Mouse (Mus musculus): ENCODE measurements around the gene Prkag2. TPM values are rescaled to one million over a fixed set of nuclear protein-coding genes. Genes with fewer than 3 reads are reported as not detected.

Prkag2 gene
- polyA plus RNA-seq, 1 experiment from 2014 or later, result 102 TPM

DNA sequence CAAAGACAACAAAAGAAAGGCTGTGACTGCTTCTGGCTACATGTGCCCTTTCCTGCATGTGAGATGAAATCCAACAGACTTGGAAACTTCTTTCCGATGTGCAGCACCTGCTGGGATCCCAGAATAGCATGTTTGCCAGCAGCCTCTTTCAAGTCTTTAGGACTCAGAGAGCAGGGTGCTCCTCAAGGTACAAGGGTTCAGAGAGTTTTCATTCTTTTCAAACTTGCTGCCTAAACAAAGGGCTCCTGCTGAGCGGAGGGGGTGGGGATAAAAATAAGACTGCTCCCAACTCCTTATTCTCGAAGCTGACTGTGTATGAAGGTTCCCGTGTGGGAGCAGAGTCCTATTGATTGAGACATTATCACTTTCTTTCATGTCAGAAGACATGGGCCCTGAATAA lies 283.3 kb downstream of the Prkag2 start:
- Histone ChIP-seq H3K4me2 (no peak overlapping the region), H3K9me3 (replicated peaks) (no peaks in the 10 kb centered on the region), H3K36me3 (peaks cover 48% of the 10 kb centered on the region), H3K4me3 (no peak overlapping the region), H3K27me3 (no peaks in the 10 kb centered on the region), H3K9ac (no peak overlapping the region), H3K27ac (no peak overlapping the region), H3K4me1 (replicated peaks) (peaks cover 16% of the 10 kb centered on the region)
- no peak for ATAC-seq (replicated peaks; ENCODE audit: insufficient number of reproducible peaks, insufficient read depth, low FRiP score, low read depth)
- 74% methylated on average over 4 of the region's 4 CpGs for WGBS

DNA sequence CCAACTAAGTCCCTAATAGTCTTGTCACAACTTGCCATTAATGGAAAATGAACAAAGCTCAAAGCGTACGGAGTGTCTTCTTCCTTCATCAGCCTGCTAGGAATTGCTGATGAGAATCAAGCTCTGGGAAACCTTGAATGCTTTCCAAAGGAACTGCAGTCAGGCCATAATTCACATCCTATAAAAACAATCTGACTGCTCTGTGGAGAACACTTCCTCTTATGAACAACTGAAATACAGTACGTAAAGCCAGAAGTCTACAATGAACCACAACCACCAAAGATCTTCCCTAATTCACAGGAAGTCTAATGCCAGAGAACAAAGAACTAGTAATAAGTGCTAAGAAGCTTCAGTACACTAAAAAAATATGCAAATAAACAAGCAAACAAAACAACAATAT lies 286.5 kb downstream of the Prkag2 start:
- ATAC-seq (replicated peaks; ENCODE audit: insufficient number of reproducible peaks, insufficient read depth, low FRiP score, low read depth), result no peak
- H3K9me3 ChIP-seq (replicated peaks), result no peaks in the 10 kb centered on the region
- peaks cover 3% of the 10 kb centered on the region; the same call in 1 of the 2 replicates for H3K4me1 ChIP-seq (replicated peaks)
- no peaks in the 10 kb centered on the region for H3K27me3 ChIP-seq
- no peak overlapping the region for H3K27ac ChIP-seq
- peaks cover 75% of the 10 kb centered on the region for H3K36me3 ChIP-seq
- H3K4me2 ChIP-seq, result no peak overlapping the region
- H3K4me3 ChIP-seq, result no peak overlapping the region
- WGBS, result 71% methylated on average over 3 of the region's 3 CpGs
- no peak overlapping the region for H3K9ac ChIP-seq

DNA sequence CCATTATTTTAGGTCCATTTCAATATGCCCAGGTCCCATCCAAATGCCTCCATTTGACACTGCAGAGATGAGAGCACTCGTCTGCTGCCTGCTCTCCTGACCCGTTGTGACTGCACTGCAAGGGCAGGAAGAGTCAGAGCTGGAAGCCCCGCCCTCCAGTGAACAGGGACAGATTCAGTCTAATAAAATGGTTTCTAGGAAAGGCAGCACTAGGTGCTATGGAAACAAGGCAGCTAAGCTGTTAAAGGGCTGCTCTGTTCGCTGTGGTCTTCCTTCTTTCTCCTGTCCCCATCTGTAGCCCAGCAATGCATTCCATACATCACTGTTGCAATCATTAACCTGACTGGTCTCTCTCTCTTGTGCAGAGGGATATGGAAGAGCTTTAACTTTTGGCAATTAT lies 287.4 kb downstream of the Prkag2 start:
- H3K9me3 ChIP-seq (replicated peaks), result no peaks in the 10 kb centered on the region
- no peak overlapping the region for H3K9ac ChIP-seq
- H3K4me2 ChIP-seq, result no peak overlapping the region
- ATAC-seq (replicated peaks; ENCODE audit: insufficient number of reproducible peaks, insufficient read depth, low FRiP score, low read depth), result no peak
- H3K4me1 ChIP-seq (replicated peaks), result peaks cover 3% of the 10 kb centered on the region; the same call in 1 of the 2 replicates
- WGBS, result 63% methylated on average over 4 of the region's 4 CpGs
- H3K36me3 ChIP-seq, result peaks cover 78% of the 10 kb centered on the region
- H3K27me3 ChIP-seq, result no peaks in the 10 kb centered on the region
- H3K27ac ChIP-seq, result no peak overlapping the region
- no peak overlapping the region for H3K4me3 ChIP-seq

Other genes starting within 250 kb of the Prkag2 start
- not detected in 2 replicates for gene Galntl5, start 80.8 kb upstream of the Prkag2 start, polyA plus RNA-seq (2015; fragmentation: Nextera tagmentation; extraction: Ambion mirVana)
- gene Galnt11, start 121.3 kb upstream of the Prkag2 start, polyA plus RNA-seq (2015; fragmentation: Nextera tagmentation; extraction: Ambion mirVana), result 31.3 and 35.0 TPM in 2 replicates
- gene E130116L18Rik, start 122.5 kb upstream of the Prkag2 start, polyA plus RNA-seq (2015; fragmentation: Nextera tagmentation; extraction: Ambion mirVana), result not detected in 2 replicates